Mouse (Mus musculus): ENCODE measurements at regions not wholly inside any gene's neighbourhood (a gene's known extent, or its start where the extent isn't known, plus 50 kb on each side); places are given as distances from the start of the nearest gene placed in this dataset.

DNA sequence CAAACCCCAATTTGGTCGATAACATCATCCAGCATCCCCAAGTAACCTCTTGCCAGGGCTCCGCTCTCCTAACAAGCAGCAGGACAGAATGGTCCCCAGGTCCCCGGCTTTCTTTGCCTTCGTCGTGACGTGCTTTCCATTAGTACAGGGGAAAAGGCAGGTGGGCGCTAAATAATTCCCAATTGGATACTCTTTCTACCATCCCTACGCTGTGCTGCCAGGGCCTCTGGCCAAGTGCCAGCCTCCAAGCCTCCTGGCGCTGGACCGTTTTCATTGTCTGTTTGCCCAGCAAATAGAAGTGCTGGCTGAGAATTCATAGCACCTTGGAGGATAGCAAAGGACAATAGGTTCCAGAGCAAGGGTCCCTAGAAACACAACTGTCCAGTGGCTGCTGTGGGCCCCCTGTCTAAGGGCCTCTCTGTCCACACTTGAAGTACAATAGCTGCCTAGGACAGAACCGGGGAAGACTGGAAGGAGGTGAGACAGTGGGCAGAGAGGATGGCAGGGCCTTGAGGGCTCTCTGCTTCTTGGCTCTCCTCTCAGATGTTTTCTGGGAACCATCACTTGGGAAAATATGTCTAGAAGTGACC, 298.9 kb downstream of the Bcor start:
- peak; percentile 29 for DNase-seq

DNA sequence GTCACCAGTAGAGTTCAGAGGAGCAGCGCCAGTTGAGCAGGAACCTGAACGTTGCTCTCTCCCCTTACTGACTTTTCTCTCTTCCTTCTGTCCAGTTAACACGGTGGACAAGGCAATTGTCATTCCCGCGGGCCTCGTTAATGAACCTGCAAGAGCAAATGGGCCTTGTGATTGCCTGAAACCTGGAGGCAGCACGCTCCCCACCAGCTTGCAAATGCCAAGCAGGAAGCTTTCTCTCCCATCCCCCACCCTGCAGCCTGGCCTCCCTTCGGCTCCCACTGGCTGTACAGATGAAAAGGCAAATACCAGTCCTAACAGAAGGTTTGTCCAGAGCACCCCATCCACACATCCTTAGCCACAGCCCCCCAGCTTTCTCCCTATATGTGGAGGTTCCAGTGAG, 298.3 kb downstream of the Bcor start:
- DNase-seq = no peak

DNA sequence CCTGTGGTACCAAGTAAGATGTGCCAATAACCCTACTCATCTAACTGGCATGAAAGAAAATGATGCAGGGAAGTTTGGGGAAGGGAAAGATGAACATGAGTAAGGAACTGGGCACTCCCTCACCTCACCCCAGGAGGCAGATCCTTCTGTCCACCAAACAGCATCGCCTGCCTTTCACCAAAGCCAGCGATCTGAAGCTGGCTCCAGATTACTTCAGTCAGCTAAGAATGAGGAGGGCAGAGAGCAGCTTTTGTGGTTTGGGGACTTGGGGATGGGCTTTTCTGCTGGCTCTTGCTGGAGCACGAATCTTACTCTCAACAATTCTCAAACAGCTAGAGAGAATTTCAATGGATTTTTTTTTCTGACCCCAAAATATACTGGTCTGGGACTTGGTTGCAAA, 297.0 kb downstream of the Bcor start:
- no peak for DNase-seq

- no peak for DNase-seq
Measured at GRCm38 (mm10) chrX:11873913-11874312, 286.2 kb downstream of the Bcor start.

DNA sequence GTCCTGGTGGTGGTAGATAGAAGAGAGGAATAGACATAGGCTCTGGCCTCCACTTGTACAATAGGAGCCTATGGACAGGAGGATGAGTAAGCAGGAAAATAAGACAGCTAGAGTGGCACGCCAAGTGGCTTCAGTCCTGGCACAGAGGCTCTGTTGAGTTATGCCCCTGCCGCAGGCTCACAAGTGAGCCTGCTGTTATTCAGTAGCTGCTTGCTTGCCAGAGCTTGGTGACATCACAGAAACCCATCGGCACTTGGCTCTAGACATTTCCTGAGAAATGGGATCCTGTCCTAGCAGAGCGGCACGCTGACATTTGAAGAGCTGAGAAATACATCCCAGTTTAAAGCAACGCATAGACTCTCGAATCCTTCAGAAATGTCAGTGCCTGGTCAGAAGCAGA, 283.5 kb downstream of the Bcor start:
- no peak for DNase-seq

- DNase-seq = no peak
Measured at GRCm38 (mm10) chrX:11878028-11878427, 282.1 kb downstream of the Bcor start.

- DNase-seq = no peak
Measured at GRCm38 (mm10) chrX:11880972-11881371, 279.2 kb downstream of the Bcor start.

DNA sequence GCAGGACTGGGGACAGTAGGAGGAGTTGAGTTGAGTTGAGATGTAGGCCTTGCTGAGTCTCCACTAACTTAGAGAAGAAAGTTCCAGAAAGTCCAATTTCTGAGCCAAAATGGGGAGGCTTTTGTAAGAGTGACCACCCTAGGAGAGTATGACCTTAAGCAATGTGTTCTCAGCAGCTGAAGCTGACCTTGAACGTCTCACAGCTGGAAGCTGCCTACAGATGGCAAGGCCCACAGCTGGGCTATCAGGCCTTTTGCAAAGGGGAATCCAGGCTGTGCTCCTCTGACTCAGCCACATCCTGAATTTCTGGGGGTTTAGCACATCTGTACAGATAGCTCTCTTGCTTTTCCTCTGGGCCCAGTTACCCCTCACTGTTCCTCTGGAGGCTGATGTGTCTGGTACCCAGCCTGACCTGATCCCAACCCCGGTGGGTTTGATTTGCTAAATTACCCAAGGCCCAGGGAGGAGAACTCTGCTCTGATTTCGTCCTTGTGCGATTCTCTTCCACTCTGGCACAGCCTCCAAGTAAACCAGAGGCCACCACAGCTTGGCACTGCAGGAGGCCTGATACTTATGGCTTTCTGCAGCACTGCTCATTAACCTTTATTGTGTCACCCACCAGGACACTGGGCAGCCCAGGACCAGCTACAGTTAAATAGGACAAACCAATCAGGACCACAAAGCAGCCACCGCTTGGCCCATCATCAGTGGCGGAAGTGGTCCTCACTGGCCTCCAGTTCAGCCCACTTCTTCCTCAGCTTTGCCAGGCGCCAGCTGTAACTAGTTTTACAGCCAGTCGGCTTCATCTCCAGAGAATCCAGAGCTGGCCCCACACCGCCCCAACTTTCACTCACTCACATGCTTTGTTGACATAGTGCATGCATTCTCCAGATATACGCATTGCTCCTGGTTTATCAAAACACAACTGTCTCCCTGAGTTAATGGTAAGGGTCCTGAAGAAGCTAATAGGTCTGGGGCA, 276.1 kb downstream of the Bcor start:
- DNase-seq = no peak

GRCm38 (mm10) chrX:11892396-11892795, 267.8 kb downstream of the Bcor start:
- no peak for DNase-seq

- no peak for DNase-seq
Measured at GRCm38 (mm10) chrX:11893606-11894279, 266.4 kb downstream of the Bcor start.

DNA sequence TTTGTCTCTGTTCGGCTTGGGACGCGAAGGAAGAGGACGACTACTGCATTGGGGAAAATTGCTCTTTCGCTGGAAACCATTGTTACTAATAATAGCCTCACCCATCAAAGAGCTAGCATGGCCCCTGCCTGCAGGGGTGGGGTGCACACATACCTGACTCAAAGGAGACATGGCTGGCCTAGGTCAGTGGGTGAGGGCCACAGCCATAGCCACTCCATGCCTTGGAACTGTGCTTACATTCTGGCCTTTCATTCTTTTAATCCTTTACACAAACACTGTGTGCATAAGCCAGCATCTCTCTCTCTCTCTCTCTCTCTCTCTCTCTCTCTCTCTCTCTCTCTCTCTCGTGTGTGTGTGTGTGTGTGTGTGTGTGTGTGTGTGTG, 265.9 kb downstream of the Bcor start:
- no peak for DNase-seq

- DNase-seq = peak; percentile 11
Measured at GRCm38 (mm10) chrX:11895396-11895795, 264.8 kb downstream of the Bcor start.

DNA sequence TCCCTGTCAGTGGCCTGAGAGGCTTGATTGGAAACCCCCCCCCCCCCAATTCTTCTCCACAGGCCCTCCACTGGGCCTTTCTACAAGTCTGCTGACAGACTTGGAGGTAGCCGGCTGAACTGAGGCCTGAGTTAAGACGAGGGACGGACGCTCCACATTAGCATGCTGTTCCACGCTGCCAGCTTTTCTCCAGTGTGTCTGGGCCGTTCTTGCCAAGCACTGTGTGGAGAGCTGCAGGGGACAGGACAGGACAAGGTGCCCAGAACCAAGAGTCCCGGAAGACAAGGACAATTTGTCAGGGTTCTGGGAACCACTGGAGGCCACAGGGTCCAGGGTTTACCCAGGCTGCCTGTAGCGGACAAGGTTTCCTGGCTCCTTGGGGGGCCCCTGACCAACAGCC, 261.9 kb downstream of the Bcor start:
- DNase-seq = peak; percentile 16

- no peak for DNase-seq
Measured at GRCm38 (mm10) chrX:11899051-11899450, 261.1 kb downstream of the Bcor start.

DNA sequence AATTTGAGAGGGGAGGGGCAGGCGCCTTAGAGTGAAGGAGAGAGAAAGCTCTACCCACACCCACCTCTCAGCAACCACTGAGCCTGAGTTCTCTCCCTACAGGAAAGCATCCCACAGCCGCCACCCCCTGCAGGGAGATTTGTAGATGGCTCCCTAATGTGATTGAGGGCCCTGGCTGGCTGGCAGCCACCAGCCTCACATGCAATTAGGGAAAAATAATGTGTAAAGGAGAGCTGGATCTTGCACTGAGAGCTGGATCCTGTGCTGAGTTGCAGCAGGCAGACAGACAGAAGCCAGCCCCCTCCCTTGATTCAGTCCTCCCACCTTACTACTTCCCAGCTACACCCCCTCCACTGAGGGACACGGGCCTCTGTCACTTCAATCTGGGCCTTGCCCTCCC, 260.2 kb downstream of the Bcor start:
- DNase-seq = no peak

- no peak for DNase-seq
Measured at GRCm38 (mm10) chrX:11901791-11902190, 258.4 kb downstream of the Bcor start.

GRCm38 (mm10) chrX:11903116-11903700, 256.9 kb downstream of the Bcor start:
- DNase-seq = no peak

DNA sequence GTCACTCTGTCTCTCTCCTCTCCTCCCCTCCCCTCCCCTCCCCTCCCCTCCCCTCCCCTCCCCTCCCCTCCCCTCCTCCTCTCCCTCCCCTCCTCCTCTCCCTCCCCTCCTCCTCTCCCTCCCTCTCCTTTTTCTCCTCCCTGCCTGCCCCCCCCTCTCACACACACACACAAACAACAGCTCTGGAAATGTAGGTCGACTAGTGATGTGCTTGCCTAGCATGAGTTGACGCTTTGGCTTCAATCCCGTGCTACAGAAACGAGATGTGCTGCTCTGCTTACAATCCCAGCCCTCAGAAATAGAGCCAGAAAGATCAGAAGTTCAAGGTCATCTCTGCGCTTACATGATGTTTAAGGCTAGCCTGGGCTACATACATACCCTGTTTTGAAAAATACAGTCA, 254.9 kb downstream of the Bcor start:
- DNase-seq = no peak

DNA sequence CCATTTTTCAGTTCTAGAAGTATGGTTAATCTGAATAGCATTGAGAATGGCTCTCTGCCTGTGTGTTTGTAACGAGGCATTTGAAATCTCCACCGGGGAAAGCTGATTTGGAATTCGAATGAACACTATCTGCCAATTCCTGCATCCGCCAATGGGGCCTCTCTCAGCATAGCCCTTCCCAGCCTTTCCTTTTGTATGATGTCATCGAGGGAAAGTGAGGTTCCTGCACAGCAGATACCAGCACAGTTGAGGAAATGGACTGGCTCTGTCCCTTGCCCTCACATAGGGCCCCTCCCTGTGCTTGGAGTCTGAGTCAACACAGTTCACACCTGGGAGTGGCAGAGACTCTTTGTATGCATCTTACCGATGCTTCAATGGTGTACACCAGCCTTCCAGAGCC, 253.0 kb downstream of the Bcor start:
- no peak for DNase-seq

DNA sequence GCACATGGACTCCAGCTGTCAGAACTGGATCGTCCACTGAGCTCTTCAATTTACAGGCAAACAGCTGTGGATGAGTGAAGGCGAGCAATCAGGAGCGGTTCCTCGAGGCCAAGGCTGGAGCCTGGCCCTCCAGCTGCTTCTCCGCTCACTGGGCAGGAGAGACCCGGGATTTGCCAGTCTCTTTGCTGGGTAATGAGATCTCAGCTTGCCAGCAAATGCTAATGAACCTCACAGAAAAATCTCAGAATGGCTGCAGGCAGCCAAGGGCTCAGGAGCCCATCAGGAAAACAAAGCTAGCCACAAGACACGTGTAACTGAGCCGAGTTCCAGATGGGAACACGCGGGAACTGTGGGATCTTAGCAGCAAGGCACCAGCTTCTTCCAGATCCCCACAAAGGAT, 244.2 kb downstream of the Bcor start:
- no peak for DNase-seq

- DNase-seq = no peak
Measured at GRCm38 (mm10) chrX:11920231-11920630, 239.9 kb downstream of the Bcor start.

- no peak for DNase-seq
Measured at GRCm38 (mm10) chrX:11924639-11925302, 235.4 kb downstream of the Bcor start.
